Mouse (Mus musculus) midbrain, embryonic 13.5 days (tissue): ENCODE results near the gene Gprc6a. TPM values are rescaled to one million over a fixed set of nuclear protein-coding genes. Genes with fewer than 3 reads are reported as not detected.

Source experiments
- ATAC-seq: fragments of 200-750 bp; cut with Nextera tagmentation; 2 replicates; pipeline ENCODE4 v1.8.0; 2017; ENCODE audit warnings: mild to moderate bottlenecking, moderate TSS enrichment, moderate library complexity
- H3K27ac ChIP-seq: fragments of 300-500 bp; sonication (generic); 2 replicates; pipeline ENCODE4 v1.5.1; 2015; ENCODE audit warnings: inconsistent platforms, mild to moderate bottlenecking, moderate library complexity
- H3K27me3 ChIP-seq: fragments of 300-500 bp; sonication (generic); 2 replicates; pipeline ENCODE4 v1.6.1; 2015; ENCODE audit warnings: mild to moderate bottlenecking, inconsistent platforms
- H3K36me3 ChIP-seq: fragments of 300-500 bp; sonication (generic); 2 replicates; pipeline ENCODE4 v1.6.1; 2015; ENCODE audit warnings: mild to moderate bottlenecking, inconsistent platforms
- H3K4me1 ChIP-seq: fragments of 300-500 bp; sonication (generic); replicated peaks from 2 replicates; pipeline ENCODE4 v1.6.1; 2015; ENCODE audit warnings: inconsistent platforms
- H3K4me2 ChIP-seq: fragments of 300-500 bp; sonication (generic); replicated peaks from 2 replicates; pipeline ENCODE4 v1.6.1; 2015; ENCODE audit warnings: moderate library complexity, mild to moderate bottlenecking, inconsistent platforms
- H3K4me3 ChIP-seq: fragments of 300-500 bp; sonication (generic); replicated peaks from 2 replicates; pipeline ENCODE4 v1.5.1; 2015; ENCODE audit warnings: mild to moderate bottlenecking, inconsistent platforms
- H3K9ac ChIP-seq: fragments of 300-500 bp; sonication (generic); replicated peaks from 2 replicates; pipeline ENCODE4 v1.6.1; 2015; ENCODE audit warnings: mild to moderate bottlenecking, inconsistent platforms
- H3K9me3 ChIP-seq: fragments of 300-500 bp; sonication (generic); 2 replicates; pipeline ENCODE4 v1.6.1; 2016; ENCODE audit warnings: mild to moderate bottlenecking, inconsistent platforms
- WGBS: fragments of 180-500 bp; shearing (Covaris S2); methylation state at CpG from one replicate; pipeline ENCODE4 v1.1.7; 2015; 5-methylcytosine and 5-hydroxymethylcytosine counted together
- polyA plus RNA-seq: library from polyadenylated mRNA; unstranded; fragments of >200 nt; fragmentation: Nextera tagmentation; extraction: Ambion mirVana; gene quantifications from 2 replicates; pipeline ENCODE4 v1.2.1, GENCODE M21; 2015

Gprc6a gene
- 0.08 TPM in 1 of 2 replicates, not detected in the other for polyA plus RNA-seq

GRCm38 (mm10) chr10:51631411-51632136 is at the start of gene Gprc6a:
Gene Gprc6a, minus strand, starts transcription at chr10:51631461.
- 74% methylated on average over 8 of the region's 8 CpGs for WGBS

GRCm38 (mm10) chr10:51678251-51678639 is 47.0 kb upstream of the Gprc6a start:
- Histone ChIP-seq H3K36me3 (no peaks in the 10 kb centered on the region), H3K4me3 (peak overlapping the region; percentile 55), H3K9ac (no peak overlapping the region), H3K9me3 (no peaks in the 10 kb centered on the region), H3K4me1 (peaks cover 15% of the 10 kb centered on the region), H3K4me2 (peak overlapping the region; percentile 97), H3K27ac (no peak overlapping the region), H3K27me3 (peaks cover 40% of the 10 kb centered on the region)
- 4% methylated on average over 10 of the region's 10 CpGs for WGBS
- 0 out of 2 replicates have a peak, but pooled peaks have one; percentile 50 for ATAC-seq

More at GRCm38 (mm10) chr10:51631411-51632136, at the start of gene Gprc6a:
- H3K4me2 ChIP-seq: no peak within 1 kb of the TSS
- no peaks in the 10 kb centered on the region for H3K36me3 ChIP-seq
- ATAC-seq: no peak
- H3K9me3 ChIP-seq: no peaks in the 10 kb centered on the region
- no peaks in the 10 kb centered on the region for H3K4me1 ChIP-seq
- no peak within 1 kb of the TSS for H3K4me3 ChIP-seq
- H3K27me3 ChIP-seq: no peaks in the 10 kb centered on the region
- H3K27ac ChIP-seq: no peak within 1 kb of the TSS
- H3K9ac ChIP-seq: no peak within 1 kb of the TSS

- H3K4me1 ChIP-seq: peaks cover 15% of the 10 kb centered on the region
- H3K9me3 ChIP-seq: no peaks in the 10 kb centered on the region
- 1% methylated on average over 38 of the region's 38 CpGs for WGBS
- ATAC-seq: peak; percentile 92
- H3K4me2 ChIP-seq: peak within 1 kb of the TSS; percentile 97
- H3K27ac ChIP-seq: no peak within 1 kb of the TSS
- H3K4me3 ChIP-seq: peak within 1 kb of the TSS; percentile 55
- H3K36me3 ChIP-seq: no peaks in the 10 kb centered on the region
- H3K27me3 ChIP-seq: peaks cover 40% of the 10 kb centered on the region
- H3K9ac ChIP-seq: peak within 1 kb of the TSS; percentile 58
These were observed 46.4 kb upstream of the Gprc6a start, which contains the start of gene Rfx6 for GRCm38 (mm10) chr10:51677548-51678250. Gene Rfx6, plus strand, starts transcription at chr10:51677756.

- H3K36me3 ChIP-seq: no peaks in the 10 kb centered on the region
- ATAC-seq: peak; percentile 53
These were observed 41.0 kb upstream of the Gprc6a start for GRCm38 (mm10) chr10:51672082-51672779.

GRCm38 (mm10) chr10:51671583-51671982 is 40.3 kb upstream of the Gprc6a start:
- WGBS: 81% methylated on average over 4 of the region's 4 CpGs
- Histone ChIP-seq H3K36me3 (no peaks in the 10 kb centered on the region), H3K4me2 (no peak overlapping the region), H3K27ac (no peak overlapping the region), H3K9me3 (no peaks in the 10 kb centered on the region), H3K4me1 (no peaks in the 10 kb centered on the region), H3K4me3 (no peak overlapping the region), H3K9ac (no peak overlapping the region), H3K27me3 (peaks cover 12% of the 10 kb centered on the region)
- peak; percentile 53; the same call in 1 of the 2 replicates for ATAC-seq

More at GRCm38 (mm10) chr10:51672082-51672779, 41.0 kb upstream of the Gprc6a start:
- Histone ChIP-seq H3K4me1 (peaks cover 4% of the 10 kb centered on the region; the same call in 1 of the 2 replicates), H3K27ac (no peak overlapping the region), H3K27me3 (peaks cover 19% of the 10 kb centered on the region), H3K9ac (no peak overlapping the region), H3K4me2 (no peak overlapping the region), H3K9me3 (no peaks in the 10 kb centered on the region), H3K4me3 (no peak overlapping the region)
- 45% methylated on average over 1 of the region's 1 CpGs for WGBS

- H3K27me3 ChIP-seq: no peaks in the 10 kb centered on the region
- H3K27ac ChIP-seq: no peak overlapping the region
- H3K4me1 ChIP-seq: no peaks in the 10 kb centered on the region
- no peaks in the 10 kb centered on the region for H3K36me3 ChIP-seq
- no peak overlapping the region for H3K9ac ChIP-seq
- no peak overlapping the region for H3K4me3 ChIP-seq
- ATAC-seq: no peak
- no peaks in the 10 kb centered on the region for H3K9me3 ChIP-seq
- H3K4me2 ChIP-seq: no peak overlapping the region
These were observed 38.1 kb upstream of the Gprc6a start for GRCm38 (mm10) chr10:51669334-51669733.

- Histone ChIP-seq H3K27me3 (no peaks in the 10 kb centered on the region), H3K9me3 (no peaks in the 10 kb centered on the region), H3K4me1 (no peaks in the 10 kb centered on the region), H3K4me3 (no peak overlapping the region), H3K27ac (no peak overlapping the region), H3K9ac (no peak overlapping the region), H3K4me2 (no peak overlapping the region), H3K36me3 (no peaks in the 10 kb centered on the region)
- WGBS: 79% methylated on average over 1 of the region's 1 CpGs
- no peak for ATAC-seq
These were observed 26.1 kb upstream of the Gprc6a start for GRCm38 (mm10) chr10:51657324-51657723.

GRCm38 (mm10) chr10:51649506-51650221 is 18.4 kb upstream of the Gprc6a start:
- Histone ChIP-seq H3K9me3 (no peaks in the 10 kb centered on the region), H3K4me1 (no peaks in the 10 kb centered on the region), H3K36me3 (no peaks in the 10 kb centered on the region), H3K9ac (no peak overlapping the region), H3K27ac (no peak overlapping the region), H3K27me3 (no peaks in the 10 kb centered on the region), H3K4me2 (no peak overlapping the region), H3K4me3 (no peak overlapping the region)
- no peak for ATAC-seq
- WGBS: 78% methylated on average over 3 of the region's 3 CpGs

GRCm38 (mm10) chr10:51621193-51621592 is 10.1 kb downstream of the Gprc6a start:
- H3K4me1 ChIP-seq: no peaks in the 10 kb centered on the region
- no peak overlapping the region for H3K9ac ChIP-seq
- no peaks in the 10 kb centered on the region for H3K9me3 ChIP-seq
- WGBS: 86% methylated on average over 3 of the region's 3 CpGs
- ATAC-seq: no peak
- no peak overlapping the region for H3K27ac ChIP-seq
- H3K4me3 ChIP-seq: no peak overlapping the region
- no peaks in the 10 kb centered on the region for H3K36me3 ChIP-seq
- H3K27me3 ChIP-seq: no peaks in the 10 kb centered on the region
- no peak overlapping the region for H3K4me2 ChIP-seq

- Histone ChIP-seq H3K27me3 (no peaks in the 10 kb centered on the region), H3K9me3 (no peaks in the 10 kb centered on the region), H3K9ac (no peak overlapping the region), H3K4me2 (no peak overlapping the region), H3K27ac (no peak overlapping the region), H3K4me1 (no peaks in the 10 kb centered on the region), H3K36me3 (no peaks in the 10 kb centered on the region), H3K4me3 (no peak overlapping the region)
- 56% methylated on average over 7 of the region's 7 CpGs for WGBS
- no peak for ATAC-seq
These were observed 11.1 kb downstream of the Gprc6a start for GRCm38 (mm10) chr10:51620126-51620525.

GRCm38 (mm10) chr10:51618538-51618937 is 12.7 kb downstream of the Gprc6a start:
- H3K9ac ChIP-seq: no peak overlapping the region
- H3K4me3 ChIP-seq: no peak overlapping the region
- ATAC-seq: no peak
- H3K27ac ChIP-seq: no peak overlapping the region
- H3K36me3 ChIP-seq: no peaks in the 10 kb centered on the region
- H3K4me2 ChIP-seq: no peak overlapping the region
- no peaks in the 10 kb centered on the region for H3K4me1 ChIP-seq
- 72% methylated on average over 2 of the region's 2 CpGs for WGBS
- H3K9me3 ChIP-seq: no peaks in the 10 kb centered on the region
- no peaks in the 10 kb centered on the region for H3K27me3 ChIP-seq
